Mouse (Mus musculus) subcutaneous adipose tissue, adult 2 months (tissue): ENCODE measurements around the gene Phf19. TPM values are rescaled to one million over a fixed set of nuclear protein-coding genes. Genes with fewer than 3 reads are reported as not detected.

Experiments used
- polyA plus RNA-seq: library from polyadenylated mRNA; depleted of rRNA; stranded (reverse); fragments of >200 nt; gene quantifications from 2 replicates; pipeline ENCODE4 v1.2.3, GENCODE M21; 2012; ENCODE audit warnings: low replicate concordance; rRNA removed

The Phf19 gene
- 1.7 and 3.5 TPM in 2 replicates for polyA plus RNA-seq

GRCm38 (mm10) chr2:34913218-34914068 lies at the start of gene Phf19:
Gene Phf19, minus strand, starts transcription at chr2:34914026.

GRCm38 (mm10) chr2:34961481-34962036 lies 47.7 kb upstream of the Phf19 start, which contains the start of gene Traf1:
Gene Traf1, minus strand, starts transcription at chr2:34961772.

GRCm38 (mm10) chr2:34874816-34875345 lies 38.9 kb downstream of the Phf19 start, which contains the start of gene Psmd5:
Gene Psmd5, minus strand, starts transcription at chr2:34874968.

GRCm38 (mm10) chr2:34874271-34874670 lies 39.6 kb downstream of the Phf19 start, which contains the start of gene Cutal:
Gene Cutal, plus strand, starts transcription at chr2:34874396.

Other genes with a start within 250 kb of the Phf19 start
- 17.1 and 24.7 TPM in 2 replicates for gene Gapvd1, start 158.8 kb downstream of the Phf19 start, polyA plus RNA-seq
- 217 and 588 TPM in 2 replicates for gene Hspa5, start 142.1 kb downstream of the Phf19 start, polyA plus RNA-seq
- 42.5 and 49.8 TPM in 2 replicates for gene Rabepk, start 114.1 kb downstream of the Phf19 start, polyA plus RNA-seq
- 66.0 and 74.3 TPM in 2 replicates for gene Fbxw2, start 87.7 kb downstream of the Phf19 start, polyA plus RNA-seq
- not detected in 2 replicates for gene Gm34653, start 81.0 kb downstream of the Phf19 start, polyA plus RNA-seq
- 2.5 and 5.7 TPM in 2 replicates for gene Cutal, start 39.6 kb downstream of the Phf19 start, polyA plus RNA-seq
- 16.3 and 22.1 TPM in 2 replicates for gene Psmd5, start 39.1 kb downstream of the Phf19 start, polyA plus RNA-seq
- gene Traf1, start 47.7 kb upstream of the Phf19 start, polyA plus RNA-seq = 10.3 and 11.0 TPM in 2 replicates
- 0.13 and 0.43 TPM in 2 replicates for gene Hc, start 147.4 kb upstream of the Phf19 start, polyA plus RNA-seq
- 0.23 and 0.46 TPM in 2 replicates for gene AI182371, start 187.5 kb upstream of the Phf19 start, polyA plus RNA-seq
- gene Cntrl, start 195.5 kb upstream of the Phf19 start, polyA plus RNA-seq = 11.7 and 14.2 TPM in 2 replicates